Mouse (Mus musculus) lung, adult 2 months (tissue): ENCODE data around the gene Cnr2.

ENCODE experiments used
- CTCF ChIP-seq: fragments of 200-500 bp; IDR thresholded peaks from 2 replicates; pipeline ENCODE4 v1.5.1; 2011; ENCODE audit warnings: mild to moderate bottlenecking, low read length, control low read depth; ENCODE audit not compliant: insufficient read depth
- POLR2A ChIP-seq: fragments of 200-500 bp; IDR thresholded peaks from 2 replicates; pipeline ENCODE4 v1.6.1; 2011; ENCODE audit warnings: low read depth, mild to moderate bottlenecking, control low read depth, low read length, borderline replicate concordance; ENCODE audit errors: extremely low read depth

- TF ChIP-seq CTCF (no peak), POLR2A (no peak)
Observed at GRCm38 (mm10) chr4:135921257-135922120, 26.3 kb downstream of the Cnr2 start.
